Mouse (Mus musculus) neural tube, embryonic 15.5 days (tissue): ENCODE measurements around the gene Zfp740. TPM values are rescaled to one million over a fixed set of nuclear protein-coding genes. Genes with fewer than 3 reads are reported as not detected.
A peak's percentile ranks its signal among the peaks of the same experiment; 100 is the strongest.
"Not testable (repeated sequence)": the region's sequence is repeated elsewhere in the genome, so short reads cannot be mapped to it uniquely, and the experiment has no call there.

ENCODE experiments used
- ATAC-seq: fragments of 200-750 bp; cut with Nextera tagmentation; 2 replicates; pipeline ENCODE4 v1.8.0; 2017; ENCODE audit warnings: mild to moderate bottlenecking, moderate TSS enrichment, moderate library complexity; ENCODE audit not compliant: low FRiP score
- H3K27ac ChIP-seq: fragments of 300-500 bp; sonication (generic); replicated peaks from 2 replicates; pipeline ENCODE4 v1.5.1; 2015; ENCODE audit warnings: mild to moderate bottlenecking, inconsistent platforms
- H3K27me3 ChIP-seq: fragments of 300-500 bp; sonication (generic); replicated peaks from 2 replicates; pipeline ENCODE4 v1.6.1; 2015; ENCODE audit warnings: inconsistent platforms
- H3K36me3 ChIP-seq: fragments of 300-500 bp; sonication (generic); 2 replicates; pipeline ENCODE4 v1.6.1; 2015; ENCODE audit warnings: inconsistent platforms
- H3K4me1 ChIP-seq: fragments of 300-500 bp; sonication (generic); 2 replicates; pipeline ENCODE4 v1.6.1; 2015; ENCODE audit warnings: inconsistent platforms
- H3K4me2 ChIP-seq: fragments of 300-500 bp; sonication (generic); 2 replicates; pipeline ENCODE4 v1.6.1; 2015; ENCODE audit warnings: inconsistent platforms, mild to moderate bottlenecking, moderate library complexity
- H3K4me3 ChIP-seq: fragments of 300-500 bp; sonication (generic); replicated peaks from 2 replicates; pipeline ENCODE4 v1.5.1; 2015; ENCODE audit warnings: mild to moderate bottlenecking, inconsistent platforms
- H3K9ac ChIP-seq: fragments of 300-500 bp; sonication (generic); replicated peaks from 2 replicates; pipeline ENCODE4 v1.6.1; 2015; ENCODE audit warnings: mild to moderate bottlenecking, inconsistent platforms
- H3K9me3 ChIP-seq: fragments of 300-500 bp; sonication (generic); replicated peaks from 2 replicates; pipeline ENCODE4 v1.6.1; 2016; ENCODE audit warnings: inconsistent platforms
- WGBS: fragments of 180-500 bp; shearing (Covaris S2); methylation state at CpG from one replicate; pipeline ENCODE4 v1.1.7; 2015; ENCODE audit warnings: mixed read lengths; 5-methylcytosine and 5-hydroxymethylcytosine counted together
- polyA plus RNA-seq: library from polyadenylated mRNA; unstranded; fragments of >200 nt; fragmentation: Nextera tagmentation; extraction: Ambion mirVana; gene quantifications from 2 replicates; pipeline ENCODE4 v1.2.1, GENCODE M21; 2015

The Zfp740 gene
- polyA plus RNA-seq = 45.1 and 48.7 TPM in 2 replicates

DNA sequence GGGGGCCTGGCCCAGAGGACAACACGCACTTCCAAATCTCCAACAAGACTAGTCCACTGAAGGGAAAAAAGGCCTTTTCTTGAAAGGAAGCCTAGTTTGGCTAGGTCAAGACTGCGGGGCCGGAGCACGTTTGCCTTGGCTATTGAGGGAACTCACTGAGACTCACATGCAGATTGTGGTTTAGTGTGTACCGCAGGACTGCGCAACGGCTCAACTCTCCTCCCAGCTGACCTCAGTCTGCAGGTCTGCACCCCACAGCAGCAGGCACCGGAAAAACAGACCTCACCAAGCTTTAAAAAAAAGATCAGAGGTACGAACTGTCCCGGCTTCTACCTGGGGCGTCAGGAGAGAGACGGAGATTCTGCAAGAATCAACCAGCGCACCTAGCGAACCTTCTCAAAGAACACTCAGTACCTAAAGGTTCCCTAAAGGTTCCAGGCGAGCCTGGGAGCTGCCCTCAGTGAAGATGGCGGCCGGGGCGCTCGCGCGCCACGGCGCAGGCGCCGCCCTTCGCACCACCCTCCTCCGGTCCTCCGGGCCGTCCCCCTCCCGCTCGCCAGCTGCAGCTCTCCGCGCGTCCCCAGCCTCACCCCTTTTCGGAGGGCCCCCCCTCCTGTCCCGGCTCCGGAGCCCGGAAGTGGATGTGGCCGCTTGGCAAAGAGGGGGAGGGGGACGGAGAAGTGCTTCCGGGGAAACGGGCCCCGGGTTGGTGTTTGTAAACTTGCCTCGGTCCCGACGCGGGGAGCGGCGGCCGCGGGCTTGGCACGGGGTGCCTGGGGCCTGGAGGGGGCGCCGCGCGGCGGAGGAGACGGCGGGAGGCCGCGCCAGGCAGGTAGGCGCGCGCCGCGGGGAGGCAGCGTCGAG, at the start of gene Zfp740:
Gene Zfp740 (plus strand): TSS at position 279 of the 864 bp plus-strand sequence.
- Histone ChIP-seq H3K36me3 (peaks cover 14% of the 10 kb centered on the region), H3K27ac (peak within 1 kb of the TSS; percentile 99), H3K4me3 (peak within 1 kb of the TSS; percentile 82), H3K9me3 (no peaks in the 10 kb centered on the region), H3K27me3 (no peaks in the 10 kb centered on the region), H3K4me1 (peaks cover 50% of the 10 kb centered on the region), H3K4me2 (peak within 1 kb of the TSS; percentile 65), H3K9ac (peak within 1 kb of the TSS; percentile 87)
- ATAC-seq = peak; percentile 97
- under 1% methylated on average over 50 of the region's 68 CpGs for WGBS

DNA sequence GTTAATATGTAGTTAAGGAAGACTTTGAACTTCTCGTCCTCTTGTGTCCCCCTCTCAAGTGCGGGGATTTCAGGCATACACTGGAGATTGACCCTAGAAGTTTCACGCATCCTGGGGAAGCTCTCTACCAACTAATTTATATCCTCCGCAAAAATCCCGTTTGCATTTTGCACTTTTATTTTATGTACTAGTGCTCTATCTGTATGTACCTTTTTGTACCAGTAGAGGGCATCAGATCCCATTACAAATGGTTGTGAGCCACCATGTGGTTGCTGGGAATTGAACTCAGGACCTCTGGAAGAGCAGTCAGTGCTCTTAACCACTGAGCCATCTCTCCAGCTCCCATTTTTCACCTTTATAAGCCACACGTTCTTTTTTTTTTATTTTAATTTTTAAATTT, 48.0 kb upstream of the Zfp740 start:
- not testable (repeated sequence) for H3K9me3 ChIP-seq, H3K4me3 ChIP-seq, H3K27ac ChIP-seq, H3K36me3 ChIP-seq, ATAC-seq, H3K9ac ChIP-seq, H3K4me1 ChIP-seq, H3K4me2 ChIP-seq, H3K27me3 ChIP-seq
- 93% methylated on average over 6 of the region's 6 CpGs for WGBS

- no peaks in the 10 kb centered on the region for H3K27me3 ChIP-seq
- H3K9me3 ChIP-seq = no peaks in the 10 kb centered on the region
- H3K9ac ChIP-seq = no peak overlapping the region
- H3K36me3 ChIP-seq = no peaks in the 10 kb centered on the region
- H3K4me2 ChIP-seq = peak overlapping the region; percentile 11; the same call in 1 of the 2 replicates
- ATAC-seq = no peak
- 32% methylated on average over 20 of the region's 20 CpGs for WGBS
- H3K27ac ChIP-seq = no peak overlapping the region
- H3K4me3 ChIP-seq = no peak overlapping the region
- peaks cover 8% of the 10 kb centered on the region; the same call in 1 of the 2 replicates for H3K4me1 ChIP-seq
Observed at GRCm38 (mm10) chr15:102156836-102157235, 46.2 kb upstream of the Zfp740 start.

DNA sequence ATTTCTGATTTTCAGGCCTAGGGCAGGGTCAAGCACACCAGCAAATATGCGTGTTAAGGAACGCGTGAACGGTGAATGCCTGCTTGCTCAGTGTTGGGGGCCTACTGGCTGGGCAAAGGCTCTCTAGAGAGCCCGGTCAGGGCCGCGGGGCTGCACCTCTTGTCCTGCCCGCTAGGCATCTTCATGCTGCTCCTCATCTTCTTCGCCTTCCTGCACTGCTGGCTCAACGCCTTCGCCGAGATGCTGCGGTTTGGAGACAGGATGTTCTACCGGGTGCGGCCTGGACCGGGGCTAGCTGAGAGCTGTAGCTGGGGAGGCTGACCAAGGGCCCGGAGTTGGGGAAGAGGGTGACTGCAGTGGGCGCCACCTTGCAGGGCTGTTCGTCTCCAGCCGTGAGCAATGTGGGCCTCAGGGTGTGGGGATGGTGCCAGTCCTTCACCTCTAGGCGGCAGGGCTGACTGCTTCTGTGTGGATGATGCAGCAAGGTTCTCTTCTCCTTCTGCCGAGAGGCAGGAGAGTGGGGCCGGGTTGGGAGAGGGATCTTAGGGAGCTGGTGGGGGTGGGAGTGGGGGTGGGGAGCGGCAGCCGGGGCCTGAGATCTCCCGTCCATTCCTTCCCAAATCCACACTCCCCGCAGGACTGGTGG, 42.5 kb upstream of the Zfp740 start:
- Histone ChIP-seq H3K36me3 (no peaks in the 10 kb centered on the region), H3K27me3 (no peaks in the 10 kb centered on the region), H3K4me3 (no peak overlapping the region), H3K9me3 (no peaks in the 10 kb centered on the region), H3K4me1 (peaks cover 4% of the 10 kb centered on the region; the same call in 1 of the 2 replicates), H3K27ac (no peak overlapping the region), H3K4me2 (no peak overlapping the region), H3K9ac (no peak overlapping the region)
- no peak for ATAC-seq
- 72% methylated on average over 27 of the region's 27 CpGs for WGBS

- 64% methylated on average over 3 of the region's 3 CpGs for WGBS
- Histone ChIP-seq H3K4me1 (no peaks in the 10 kb centered on the region), H3K4me3 (no peak overlapping the region), H3K4me2 (no peak overlapping the region), H3K27me3 (no peaks in the 10 kb centered on the region), H3K36me3 (no peaks in the 10 kb centered on the region), H3K9ac (no peak overlapping the region), H3K9me3 (no peaks in the 10 kb centered on the region), H3K27ac (no peak overlapping the region)
- no peak for ATAC-seq
Observed at GRCm38 (mm10) chr15:102163900-102164693, 39.0 kb upstream of the Zfp740 start.

- Histone ChIP-seq H3K4me2 (no peak overlapping the region), H3K9ac (no peak overlapping the region), H3K36me3 (no peaks in the 10 kb centered on the region), H3K4me3 (no peak overlapping the region), H3K27me3 (no peaks in the 10 kb centered on the region), H3K9me3 (no peaks in the 10 kb centered on the region), H3K4me1 (no peaks in the 10 kb centered on the region), H3K27ac (no peak overlapping the region)
- WGBS = 61% methylated on average over 6 of the region's 6 CpGs
- ATAC-seq = no peak
Observed at GRCm38 (mm10) chr15:102165468-102166100, 37.5 kb upstream of the Zfp740 start.

GRCm38 (mm10) chr15:102167620-102168021, 35.4 kb upstream of the Zfp740 start:
- WGBS = 61% methylated on average over 6 of the region's 6 CpGs
- Histone ChIP-seq H3K9me3 (no peaks in the 10 kb centered on the region), H3K4me1 (no peaks in the 10 kb centered on the region), H3K9ac (no peak overlapping the region), H3K27me3 (no peaks in the 10 kb centered on the region), H3K27ac (no peak overlapping the region), H3K4me3 (no peak overlapping the region), H3K36me3 (no peaks in the 10 kb centered on the region), H3K4me2 (no peak overlapping the region)
- ATAC-seq = no peak

- no peaks in the 10 kb centered on the region for H3K27me3 ChIP-seq
- H3K4me2 ChIP-seq = no peak overlapping the region
- no peaks in the 10 kb centered on the region for H3K36me3 ChIP-seq
- no peaks in the 10 kb centered on the region for H3K4me1 ChIP-seq
- 73% methylated on average over 2 of the region's 2 CpGs for WGBS
- H3K9ac ChIP-seq = no peak overlapping the region
- H3K9me3 ChIP-seq = no peaks in the 10 kb centered on the region
- H3K4me3 ChIP-seq = no peak overlapping the region
- no peak overlapping the region for H3K27ac ChIP-seq
- ATAC-seq = no peak
Observed at GRCm38 (mm10) chr15:102169064-102169463, 34.0 kb upstream of the Zfp740 start.

GRCm38 (mm10) chr15:102173581-102173980, 29.5 kb upstream of the Zfp740 start:
- WGBS = 97% methylated on average over 3 of the region's 3 CpGs
- no peak overlapping the region for H3K9ac ChIP-seq
- no peak overlapping the region for H3K27ac ChIP-seq
- H3K9me3 ChIP-seq = no peaks in the 10 kb centered on the region
- H3K36me3 ChIP-seq = 0 out of 2 replicates have a peak, but pooled peaks cover 3% of the 10 kb centered on the region
- no peak for ATAC-seq
- no peaks in the 10 kb centered on the region for H3K27me3 ChIP-seq
- no peak overlapping the region for H3K4me3 ChIP-seq
- no peaks in the 10 kb centered on the region for H3K4me1 ChIP-seq
- no peak overlapping the region for H3K4me2 ChIP-seq

DNA sequence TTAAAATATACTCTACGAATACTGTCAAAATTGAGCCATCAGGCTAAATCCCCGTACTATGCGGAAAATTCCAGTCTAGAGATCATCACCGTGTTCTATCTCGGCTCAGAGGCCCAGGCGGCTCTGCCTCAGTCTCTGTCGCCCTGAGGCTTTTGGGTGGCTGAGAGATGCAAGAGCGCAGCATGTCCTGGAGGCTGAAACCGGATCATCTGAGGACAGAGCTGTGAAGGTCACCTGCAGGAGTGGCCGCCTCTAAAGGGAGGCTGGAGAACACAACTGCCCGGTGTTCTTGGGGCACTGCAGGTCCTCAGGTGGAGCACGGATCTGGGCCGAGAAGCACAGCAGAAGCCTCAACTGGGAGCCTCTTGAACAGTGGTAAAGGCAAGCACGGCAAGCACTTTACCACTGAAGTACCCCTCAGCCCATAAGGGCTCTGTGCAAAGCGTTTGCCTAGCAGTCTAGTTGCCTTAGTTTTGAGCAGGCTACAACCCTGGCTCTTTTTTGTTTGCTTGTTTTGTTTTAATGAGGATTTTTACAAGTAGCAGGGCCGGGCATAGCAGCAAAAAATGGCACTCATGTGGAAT, 27.2 kb upstream of the Zfp740 start:
- no peak overlapping the region for H3K9ac ChIP-seq
- H3K4me1 ChIP-seq = no peaks in the 10 kb centered on the region
- H3K9me3 ChIP-seq = no peaks in the 10 kb centered on the region
- 90% methylated on average over 16 of the region's 16 CpGs for WGBS
- H3K36me3 ChIP-seq = 0 out of 2 replicates have a peak, but pooled peaks cover 7% of the 10 kb centered on the region
- H3K4me3 ChIP-seq = no peak overlapping the region
- no peak for ATAC-seq
- no peaks in the 10 kb centered on the region for H3K27me3 ChIP-seq
- H3K4me2 ChIP-seq = no peak overlapping the region
- no peak overlapping the region for H3K27ac ChIP-seq
